Comparison of ENCODE assay signal across 29 mouse cellular contexts in genomic region chr5:134944179-134944578, GRCm38 (mm10). TPM values are rescaled to one million over a fixed set of nuclear protein-coding genes. Genes with fewer than 3 reads are reported as not detected.
DNase-seq lines count a peak whose midpoint lies in the region; ATAC-seq and TF ChIP-seq lines count a peak whose summit lies in the region.
"Had no signal": no experiment of that assay in that cellular context is flagged by ENCODE, and none has a peak within 500 bp of the region (broad histone marks: within the 10 kb centered on the region; RNA-seq: fewer than 3 reads in every experiment).

No protein-coding gene starts in this region.

- in situ Hi-C loops in ES-E14 (cut with MboI; ENCODE audit: low sequenced_read_pairs in 2 of 2, unreplicated experiment in 2 of 2), result no loop called here

- no peak for TF ChIP-seq CTCF in kidney, postnatal 0 days (IDR thresholded peaks at IDR 0.05; ENCODE audit: low read depth)
- TF ChIP-seq CTCF in ES-Bruce4 (IDR thresholded peaks at IDR 0.05; ENCODE audit: low read depth, low read length), result no peak
- no peak for TF ChIP-seq CTCF in intestine, postnatal 0 days (IDR thresholded peaks at IDR 0.05; ENCODE audit: low read depth)
- TF ChIP-seq CTCF in layer of hippocampus, adult 2 months (conservative IDR thresholded peaks at IDR 0.05), result no peak

- no peaks in the 10 kb centered on the region for H3K9me3 ChIP-seq in kidney, postnatal 0 days (replicated peaks; ENCODE audit: low read length)
- H3K9me3 ChIP-seq in ES-Bruce4 (replicated peaks; ENCODE audit: control insufficient read depth, insufficient read depth, low read length, poor library complexity, severe bottlenecking), result no peaks in the 10 kb centered on the region; the same call in 1 of the 2 replicates
- no peaks in the 10 kb centered on the region for H3K9me3 ChIP-seq in ES-E14 (ENCODE audit: control insufficient read depth, insufficient read depth, low read depth, low read length)
- no peaks in the 10 kb centered on the region for H3K9me3 ChIP-seq in intestine, postnatal 0 days (ENCODE audit: control insufficient read depth)
- H3K9me3 ChIP-seq: embryonic facial prominence, embryonic 12.5 days; forebrain, embryonic 15.5 days; limb, embryonic 12.5 days; liver, embryonic 12.5 days; midbrain, embryonic 15.5 days had no signal

- WGBS in kidney, postnatal 0 days, result 63% methylated on average over 5 of the region's 5 CpGs
- WGBS in intestine, postnatal 0 days, result 51% methylated on average over 5 of the region's 5 CpGs

- H3K27ac ChIP-seq in kidney, postnatal 0 days, result no peak overlapping the region
- H3K27ac ChIP-seq in ES-Bruce4 (ENCODE audit: insufficient read depth, low read length), result peak overlapping the region; percentile 88
- H3K27ac ChIP-seq in ES-E14 (ENCODE audit: insufficient read depth, low read depth, low read length, poor library complexity, severe bottlenecking), result peak overlapping the region; percentile 95
- H3K27ac ChIP-seq in intestine, postnatal 0 days (ENCODE audit: low read depth, low read length), result no peak overlapping the region
- no peak overlapping the region for H3K27ac ChIP-seq in layer of hippocampus, adult 2 months
- H3K27ac ChIP-seq: embryonic facial prominence, embryonic 12.5 days; forebrain, embryonic 15.5 days; heart, adult 2 months; limb, embryonic 12.5 days; liver, embryonic 12.5 days; midbrain, embryonic 15.5 days had no signal

- DNase-seq in kidney, postnatal 0 days (ENCODE audit: low spot score), result no peak
- no peak for DNase-seq in kidney, postnatal 36 days
- DNase-seq in ES-E14 (ENCODE audit: low read depth, low spot score), result no peak
- DNase-seq in layer of hippocampus, adult 2 months (ENCODE audit: low spot score in 2 of 2), result no peak
- DNase-seq in left cerebral cortex, adult 18-20 months (ENCODE audit: low spot score in 2 of 2), result no peak
- DNase-seq: cerebellum, adult 8-10 months; gastrocnemius, postnatal 25 days; heart, adult 2 months; kidney, postnatal 10 days; layer of hippocampus, adult 9-11 months; thymus, adult 18-20 months had no signal

- H3K9ac ChIP-seq in kidney, postnatal 0 days (ENCODE audit: low read depth, low read length), result no peak overlapping the region
- peak overlapping the region; percentile 85 for H3K9ac ChIP-seq in ES-Bruce4 (ENCODE audit: low read depth, poor library complexity, severe bottlenecking)
- peak overlapping the region; percentile 50 for H3K9ac ChIP-seq in ES-E14 (ENCODE audit: insufficient read depth, low read depth, low read length, poor library complexity, severe bottlenecking)
- no peak overlapping the region for H3K9ac ChIP-seq in intestine, postnatal 0 days (ENCODE audit: low read depth, low read length)
- H3K9ac ChIP-seq: embryonic facial prominence, embryonic 12.5 days; forebrain, embryonic 15.5 days; limb, embryonic 12.5 days; liver, embryonic 12.5 days; midbrain, embryonic 15.5 days had no signal

- H3K27me3 ChIP-seq in kidney, postnatal 0 days (ENCODE audit: insufficient read depth, low read length), result no peaks in the 10 kb centered on the region
- H3K27me3 ChIP-seq in ES-Bruce4 (ENCODE audit: control insufficient read depth, insufficient read depth, low read length, poor library complexity, severe bottlenecking), result no peaks in the 10 kb centered on the region
- H3K27me3 ChIP-seq in intestine, postnatal 0 days (replicated peaks; ENCODE audit: control insufficient read depth, insufficient read depth, low read length), result no peaks in the 10 kb centered on the region

- TF ChIP-seq EP300 in ES-Bruce4 (IDR thresholded peaks at IDR 0.05; ENCODE audit: insufficient read depth, low read depth, low read length), result peak; percentile 71; the same call in 1 of the 2 replicates

- H3K4me3 ChIP-seq in kidney, postnatal 0 days (replicated peaks; ENCODE audit: low read depth, low read length), result no peak overlapping the region
- H3K4me3 ChIP-seq in ES-Bruce4 (ENCODE audit: low read depth, low read length) (peak overlapping the region; percentile 63), ES-E14 (ENCODE audit: insufficient read depth in 1 of 2, low read depth in 1 of 2, low read length in 2 of 2, poor library complexity in 1 of 2, severe bottlenecking in 1 of 2) (peak overlapping the region in 1 of 2 experiments; percentile 66; a peak in 2 of 4 replicates)
- no peak overlapping the region for H3K4me3 ChIP-seq in intestine, postnatal 0 days (ENCODE audit: low read depth, low read length)
- no peak overlapping the region for H3K4me3 ChIP-seq in layer of hippocampus, adult 2 months
- H3K4me3 ChIP-seq: embryonic facial prominence, embryonic 12.5 days; forebrain, embryonic 15.5 days; heart, adult 2 months; liver, embryonic 12.5 days; midbrain, embryonic 15.5 days; myocyte had no signal

- peak overlapping the region; percentile 30; the same call in 1 of the 2 replicates for H3K4me2 ChIP-seq in kidney, postnatal 0 days (ENCODE audit: low read length)
- peak overlapping the region; percentile 62; the same call in 1 of the 2 replicates for H3K4me2 ChIP-seq in intestine, postnatal 0 days (replicated peaks; ENCODE audit: low read depth)
- H3K4me2 ChIP-seq: embryonic facial prominence, embryonic 12.5 days; forebrain, embryonic 15.5 days; liver, embryonic 12.5 days; midbrain, embryonic 15.5 days had no signal

- no peak for ATAC-seq in kidney, postnatal 0 days (replicated peaks; ENCODE audit: low FRiP score, low read depth)
- no peak for ATAC-seq in intestine, postnatal 0 days
- ATAC-seq: forebrain, embryonic 15.5 days; hindbrain, embryonic 16.5 days; liver, embryonic 12.5 days; midbrain, embryonic 15.5 days had no signal

- no peaks in the 10 kb centered on the region for H3K4me1 ChIP-seq in kidney, postnatal 0 days (replicated peaks; ENCODE audit: insufficient read depth, low read length)
- peaks cover 9% of the 10 kb centered on the region for H3K4me1 ChIP-seq in ES-Bruce4 (ENCODE audit: control insufficient read depth, insufficient read depth, low read length)
- H3K4me1 ChIP-seq in ES-E14 (ENCODE audit: control insufficient read depth in 2 of 2, insufficient read depth in 2 of 2, low read length in 2 of 2, poor library complexity in 1 of 2), result peaks cover 12 to 40% of the 10 kb centered on the region in 2 experiments; a peak in 3 of 4 replicates
- peaks cover 6% of the 10 kb centered on the region; the same call in 1 of the 2 replicates for H3K4me1 ChIP-seq in intestine, postnatal 0 days (replicated peaks; ENCODE audit: control insufficient read depth, insufficient read depth, low read length)

- TF ChIP-seq POLR2A in ES-Bruce4 (IDR thresholded peaks at IDR 0.05; ENCODE audit: insufficient read depth, low read length), result no peak

- no peaks in the 10 kb centered on the region for H3K36me3 ChIP-seq in kidney, postnatal 0 days (ENCODE audit: insufficient read depth, low read length)
- H3K36me3 ChIP-seq in ES-Bruce4 (ENCODE audit: control insufficient read depth, insufficient read depth, low read length, poor library complexity, severe bottlenecking) (peaks cover 11% of the 10 kb centered on the region), ES-E14 (ENCODE audit: control insufficient read depth, insufficient read depth, low read length, poor library complexity, severe bottlenecking) (peaks cover 14% of the 10 kb centered on the region; the same call in 1 of the 2 replicates)
- no peaks in the 10 kb centered on the region for H3K36me3 ChIP-seq in intestine, postnatal 0 days (ENCODE audit: control insufficient read depth, insufficient read depth)
- H3K36me3 ChIP-seq: embryonic facial prominence, embryonic 12.5 days; forebrain, embryonic 15.5 days; limb, embryonic 12.5 days; liver, embryonic 12.5 days; midbrain, embryonic 15.5 days had no signal

TF ChIP-seq in ES-E14, 5 proteins besides CTCF, POLR2A, EP300 and RAD21:
- TF ChIP-seq MAFK (IDR thresholded peaks at IDR 0.05; ENCODE audit: insufficient read depth, low read depth, low read length), result no peak

RNA-seq across cellular contexts. Expression of gene Cldn4, which starts 2.6 kb away (rescaled TPM):
- polyA plus RNA-seq in kidney, postnatal 0 days (2015; fragmentation: Nextera tagmentation; extraction: Ambion mirVana), result 55.7 and 59.1 TPM in 2 replicates
- 259 and 279 TPM in 2 replicates for polyA plus RNA-seq in ES-Bruce4 (2011; ENCODE audit: insufficient read depth, insufficient read length, low read depth, missing spikeins)
- total RNA-seq in ES-E14 (2012; rRNA removed), result 150 and 350 TPM in 2 replicates
- polyA plus RNA-seq in intestine, postnatal 0 days (2015; fragmentation: Nextera tagmentation; extraction: Ambion mirVana), result 62.1 and 76.6 TPM in 2 replicates
- not detected for total RNA-seq in layer of hippocampus, adult 2 months (2021)
- total RNA-seq in left cerebral cortex, adult 18-20 months (2021), result not detected
- total RNA-seq: adrenal gland, adult 18-20 months; common myeloid progenitor, adult 5-6 weeks; gastrocnemius, postnatal 25 days; heart, adult 2 months; hematopoietic stem cell, adult 5-6 weeks; left cerebral cortex, adult 8-10 months; megakaryocyte-erythroid progenitor cell, adult 5-6 weeks had no signal
- polyA plus RNA-seq: forebrain, embryonic 15.5 days; hindbrain, embryonic 16.5 days; midbrain, embryonic 15.5 days; myocyte; neural tube, embryonic 14.5 days had no signal

RNA-seq across cellular contexts. Expression of gene Mettl27, which starts 12.0 kb away (rescaled TPM):
- polyA plus RNA-seq in kidney, postnatal 0 days (2015; fragmentation: Nextera tagmentation; extraction: Ambion mirVana), result 41.5 and 43.4 TPM in 2 replicates
- 36.3 and 37.5 TPM in 2 replicates for polyA plus RNA-seq in ES-Bruce4 (2011; ENCODE audit: insufficient read depth, insufficient read length, low read depth, missing spikeins)
- 15.6 and 17.3 TPM in 2 replicates for total RNA-seq in ES-E14 (2012; rRNA removed)
- 30.3 and 31.4 TPM in 2 replicates for polyA plus RNA-seq in intestine, postnatal 0 days (2015; fragmentation: Nextera tagmentation; extraction: Ambion mirVana)
- 10 to 100 TPM in 1 of 2 experiments, 1 to 10 TPM in 1; 8.2 to 10.8 TPM for total RNA-seq in layer of hippocampus, adult 2 months (2021)
- total RNA-seq in left cerebral cortex, adult 18-20 months (2021), result 1 to 10 TPM; 7.4 to 9.7 TPM

RNA-seq across cellular contexts. Expression of gene Cldn13, which starts 28.9 kb away (rescaled TPM):
- polyA plus RNA-seq in kidney, postnatal 0 days (2015; fragmentation: Nextera tagmentation; extraction: Ambion mirVana), result 0.14 TPM in 1 of 2 replicates, not detected in the other
- not detected in 2 replicates for polyA plus RNA-seq in ES-Bruce4 (2011; ENCODE audit: insufficient read depth, insufficient read length, low read depth, missing spikeins)
- total RNA-seq in ES-E14 (2012; rRNA removed), result not detected in 2 replicates
- polyA plus RNA-seq in intestine, postnatal 0 days (2015; fragmentation: Nextera tagmentation; extraction: Ambion mirVana), result not detected in 2 replicates
- total RNA-seq in layer of hippocampus, adult 2 months (2021), result not detected
- not detected for total RNA-seq in left cerebral cortex, adult 18-20 months (2021)
- total RNA-seq: adrenal gland, adult 18-20 months; gastrocnemius, postnatal 25 days; heart, adult 2 months; left cerebral cortex, adult 8-10 months had no signal
- polyA plus RNA-seq: forebrain, embryonic 15.5 days; hindbrain, embryonic 16.5 days; midbrain, embryonic 15.5 days; myocyte; small intestine, adult 2 months had no signal

RNA-seq across cellular contexts. Expression of gene Tmem270, which starts 37.6 kb away (rescaled TPM):
- not detected in 2 replicates for polyA plus RNA-seq in kidney, postnatal 0 days (2015; fragmentation: Nextera tagmentation; extraction: Ambion mirVana)
- not detected in 2 replicates for polyA plus RNA-seq in ES-Bruce4 (2011; ENCODE audit: insufficient read depth, insufficient read length, low read depth, missing spikeins)
- total RNA-seq in ES-E14 (2012; rRNA removed), result not detected in 2 replicates
- not detected in 2 replicates for polyA plus RNA-seq in intestine, postnatal 0 days (2015; fragmentation: Nextera tagmentation; extraction: Ambion mirVana)
- not detected for total RNA-seq in layer of hippocampus, adult 2 months (2021)
- not detected for total RNA-seq in left cerebral cortex, adult 18-20 months (2021)
- total RNA-seq: adrenal gland, adult 18-20 months; common myeloid progenitor, adult 5-6 weeks; gastrocnemius, postnatal 25 days; heart, adult 2 months; hematopoietic stem cell, adult 5-6 weeks; left cerebral cortex, adult 8-10 months; megakaryocyte-erythroid progenitor cell, adult 5-6 weeks; MEL had no signal
- polyA plus RNA-seq: embryonic facial prominence, embryonic 12.5 days; forebrain, embryonic 15.5 days; heart, adult 2 months; heart, embryonic 14.5 days; hindbrain, embryonic 16.5 days; limb, embryonic 12.5 days; liver, embryonic 12.5 days; midbrain, embryonic 15.5 days; myocyte; neural tube, embryonic 14.5 days; small intestine, adult 2 months had no signal

RNA-seq across cellular contexts. Expression of gene Cldn3, which starts 41.8 kb away (rescaled TPM):
- polyA plus RNA-seq in kidney, postnatal 0 days (2015; fragmentation: Nextera tagmentation; extraction: Ambion mirVana), result 72.4 and 72.9 TPM in 2 replicates
- polyA plus RNA-seq in ES-Bruce4 (2011; ENCODE audit: insufficient read depth, insufficient read length, low read depth, missing spikeins), result 22.4 and 26.3 TPM in 2 replicates
- total RNA-seq in ES-E14 (2012; rRNA removed), result 8.4 and 24.1 TPM in 2 replicates
- polyA plus RNA-seq in intestine, postnatal 0 days (2015; fragmentation: Nextera tagmentation; extraction: Ambion mirVana), result 96.0 and 116 TPM in 2 replicates
- total RNA-seq in layer of hippocampus, adult 2 months (2021), result under 1 TPM in 1 of 2 experiments, not detected in 1; 0.37 TPM
- total RNA-seq in left cerebral cortex, adult 18-20 months (2021), result under 1 TPM in 1 of 2 experiments, not detected in 1; 0.49 TPM
- total RNA-seq: common myeloid progenitor, adult 5-6 weeks; hematopoietic stem cell, adult 5-6 weeks; megakaryocyte-erythroid progenitor cell, adult 5-6 weeks; MEL had no signal
- polyA plus RNA-seq: myocyte had no signal

Comparison
In these comparisons a context has a peak if more than half of its experiments do, and no peak if none do; other contexts are left out.
1. H3K27ac ChIP-seq: peak in ES-Bruce4 (single experiment) and ES-E14 (single experiment); none in kidney, postnatal 0 days (single experiment), intestine, postnatal 0 days (single experiment) and layer of hippocampus, adult 2 months (single experiment).
2. H3K9ac ChIP-seq: peak in ES-Bruce4 (single experiment) and ES-E14 (single experiment); none in kidney, postnatal 0 days (single experiment) and intestine, postnatal 0 days (single experiment).
3. RNA of gene Cldn4, which starts 2.6 kb away (total RNA-seq): 150 to 350 TPM in ES-E14; not detected in layer of hippocampus, adult 2 months and not detected in left cerebral cortex, adult 18-20 months; every median in the first group is over 100 times any median in the second.